Mouse (Mus musculus): ENCODE measurements around the gene Trp53rkb. TPM values are rescaled to one million over a fixed set of nuclear protein-coding genes. Genes with fewer than 3 reads are reported as not detected.
A peak's percentile ranks its signal among the peaks of the same experiment; 100 is the strongest.
"Not testable (repeated sequence)": the region's sequence is repeated elsewhere in the genome, so short reads cannot be mapped to it uniquely, and the experiment has no call there.

Trp53rkb gene
- polyA plus RNA-seq (2016; fragmentation: Nextera tagmentation; extraction: Ambion mirVana): 10.6 and 12.0 TPM in 2 replicates

GRCm38 (mm10) chr2:166792355-166792754 is at the start of gene Trp53rkb:
Gene Trp53rkb (plus strand): TSS chr2:166792531.
- 76% methylated on average over 5 of the region's 5 CpGs for WGBS
- H3K4me1 ChIP-seq: peaks cover 26% of the 10 kb centered on the region
- no peaks in the 10 kb centered on the region for H3K9me3 ChIP-seq
- H3K36me3 ChIP-seq (replicated peaks): peaks cover 19% of the 10 kb centered on the region
- H3K27ac ChIP-seq (replicated peaks): peak within 1 kb of the TSS; percentile 87
- peak within 1 kb of the TSS; percentile 86 for H3K4me3 ChIP-seq
- H3K27me3 ChIP-seq (replicated peaks; ENCODE audit: low read depth, poor library complexity, severe bottlenecking): no peaks in the 10 kb centered on the region; the same call in 1 of the 2 replicates
- no peak for DNase-seq (ENCODE audit: low spot score)

- no peaks in the 10 kb centered on the region for H3K36me3 ChIP-seq (replicated peaks)
- no peaks in the 10 kb centered on the region for H3K27me3 ChIP-seq (replicated peaks; ENCODE audit: low read depth, poor library complexity, severe bottlenecking)
- H3K4me3 ChIP-seq: no peak overlapping the region
- no peak for DNase-seq (ENCODE audit: low spot score)
- H3K27ac ChIP-seq (replicated peaks): peak overlapping the region; percentile 31; the same call in 1 of the 2 replicates
- 55% methylated on average over 4 of the region's 4 CpGs for WGBS
- peaks cover 32% of the 10 kb centered on the region for H3K4me1 ChIP-seq
- H3K9me3 ChIP-seq: no peaks in the 10 kb centered on the region
Measured at GRCm38 (mm10) chr2:166743504-166743903, 48.8 kb upstream of the Trp53rkb start.

- Histone ChIP-seq H3K27ac (replicated peaks) (no peak overlapping the region), H3K4me3 (no peak overlapping the region), H3K36me3 (replicated peaks) (no peaks in the 10 kb centered on the region), H3K4me1 (peaks cover 32% of the 10 kb centered on the region), H3K27me3 (replicated peaks; ENCODE audit: low read depth, poor library complexity, severe bottlenecking) (no peaks in the 10 kb centered on the region), H3K9me3 (no peaks in the 10 kb centered on the region)
- WGBS: 77% methylated on average over 7 of the region's 7 CpGs
- DNase-seq (ENCODE audit: low spot score): no peak
Measured at GRCm38 (mm10) chr2:166744433-166744832, 47.9 kb upstream of the Trp53rkb start.

GRCm38 (mm10) chr2:166745849-166746248 is 46.5 kb upstream of the Trp53rkb start:
- no peaks in the 10 kb centered on the region for H3K9me3 ChIP-seq
- H3K4me3 ChIP-seq: no peak overlapping the region
- H3K36me3 ChIP-seq (replicated peaks): no peaks in the 10 kb centered on the region
- H3K27ac ChIP-seq (replicated peaks): no peak overlapping the region
- H3K27me3 ChIP-seq (replicated peaks; ENCODE audit: low read depth, poor library complexity, severe bottlenecking): no peaks in the 10 kb centered on the region
- WGBS: 89% methylated on average over 9 of the region's 9 CpGs
- DNase-seq (ENCODE audit: low spot score): no peak
- H3K4me1 ChIP-seq: peaks cover 22% of the 10 kb centered on the region

- not testable (repeated sequence) for H3K27me3 ChIP-seq (replicated peaks; ENCODE audit: low read depth, poor library complexity, severe bottlenecking); H3K36me3 ChIP-seq (replicated peaks); H3K27ac ChIP-seq (replicated peaks); H3K9me3 ChIP-seq; DNase-seq (ENCODE audit: low spot score); H3K4me3 ChIP-seq
- H3K4me1 ChIP-seq: peaks cover 19% of the 10 kb centered on the region
- 59% methylated on average over 14 of the region's 14 CpGs for WGBS
Measured at GRCm38 (mm10) chr2:166746261-166746913, 45.9 kb upstream of the Trp53rkb start.

GRCm38 (mm10) chr2:166750620-166751191 is 41.6 kb upstream of the Trp53rkb start:
- Histone ChIP-seq H3K4me1 (peaks cover 13% of the 10 kb centered on the region), H3K36me3 (replicated peaks) (no peaks in the 10 kb centered on the region), H3K4me3 (no peak overlapping the region), H3K27me3 (replicated peaks; ENCODE audit: low read depth, poor library complexity, severe bottlenecking) (no peaks in the 10 kb centered on the region), H3K9me3 (no peaks in the 10 kb centered on the region), H3K27ac (replicated peaks) (no peak overlapping the region)
- WGBS: 87% methylated on average over 6 of the region's 6 CpGs
- DNase-seq (ENCODE audit: low spot score): no peak

GRCm38 (mm10) chr2:166754194-166754593 is 38.1 kb upstream of the Trp53rkb start:
- Histone ChIP-seq H3K27ac (replicated peaks) (no peak overlapping the region), H3K9me3 (no peaks in the 10 kb centered on the region), H3K36me3 (replicated peaks) (no peaks in the 10 kb centered on the region), H3K27me3 (replicated peaks; ENCODE audit: low read depth, poor library complexity, severe bottlenecking) (no peaks in the 10 kb centered on the region; the same call in 1 of the 2 replicates), H3K4me3 (no peak overlapping the region), H3K4me1 (peaks cover 24% of the 10 kb centered on the region)
- DNase-seq (ENCODE audit: low spot score): no peak
- WGBS: 81% methylated on average over 4 of the region's 4 CpGs

- H3K27ac ChIP-seq (replicated peaks): no peak overlapping the region
- no peak overlapping the region for H3K4me3 ChIP-seq
- H3K27me3 ChIP-seq (replicated peaks; ENCODE audit: low read depth, poor library complexity, severe bottlenecking): no peaks in the 10 kb centered on the region; the same call in 1 of the 2 replicates
- no peak for DNase-seq (ENCODE audit: low spot score)
- no peaks in the 10 kb centered on the region for H3K36me3 ChIP-seq (replicated peaks)
- peaks cover 24% of the 10 kb centered on the region for H3K4me1 ChIP-seq
- no peaks in the 10 kb centered on the region for H3K9me3 ChIP-seq
- WGBS: 88% methylated on average over 7 of the region's 7 CpGs
Measured at GRCm38 (mm10) chr2:166754760-166755159, 37.6 kb upstream of the Trp53rkb start.

- Histone ChIP-seq H3K27ac (replicated peaks) (no peak overlapping the region; the same call in 1 of the 2 replicates), H3K4me3 (no peak overlapping the region), H3K36me3 (replicated peaks) (no peaks in the 10 kb centered on the region), H3K4me1 (peaks cover 27% of the 10 kb centered on the region), H3K27me3 (replicated peaks; ENCODE audit: low read depth, poor library complexity, severe bottlenecking) (no peaks in the 10 kb centered on the region; the same call in 1 of the 2 replicates), H3K9me3 (no peaks in the 10 kb centered on the region)
- 34% methylated on average over 3 of the region's 3 CpGs for WGBS
- DNase-seq (ENCODE audit: low spot score): no peak
Measured at GRCm38 (mm10) chr2:166757969-166758368, 34.4 kb upstream of the Trp53rkb start.

GRCm38 (mm10) chr2:166764051-166764450 is 28.3 kb upstream of the Trp53rkb start:
- H3K4me3 ChIP-seq: no peak overlapping the region
- no peaks in the 10 kb centered on the region for H3K9me3 ChIP-seq
- 23% methylated on average over 5 of the region's 5 CpGs for WGBS
- H3K27ac ChIP-seq (replicated peaks): peak overlapping the region; percentile 80
- DNase-seq (ENCODE audit: low spot score): peak; percentile 49
- H3K4me1 ChIP-seq: peaks cover 19% of the 10 kb centered on the region
- H3K27me3 ChIP-seq (replicated peaks; ENCODE audit: low read depth, poor library complexity, severe bottlenecking): no peaks in the 10 kb centered on the region
- no peaks in the 10 kb centered on the region for H3K36me3 ChIP-seq (replicated peaks)

GRCm38 (mm10) chr2:166767591-166767990 is 24.7 kb upstream of the Trp53rkb start:
- peaks cover 21% of the 10 kb centered on the region for H3K4me1 ChIP-seq
- no peaks in the 10 kb centered on the region for H3K27me3 ChIP-seq (replicated peaks; ENCODE audit: low read depth, poor library complexity, severe bottlenecking)
- H3K27ac ChIP-seq (replicated peaks): no peak overlapping the region
- no peaks in the 10 kb centered on the region for H3K36me3 ChIP-seq (replicated peaks)
- no peaks in the 10 kb centered on the region for H3K9me3 ChIP-seq
- no peak overlapping the region for H3K4me3 ChIP-seq
- no peak for DNase-seq (ENCODE audit: low spot score)
- WGBS: 68% methylated on average over 9 of the region's 9 CpGs

- H3K36me3 ChIP-seq (replicated peaks): no peaks in the 10 kb centered on the region
- no peak for DNase-seq (ENCODE audit: low spot score)
- no peaks in the 10 kb centered on the region for H3K27me3 ChIP-seq (replicated peaks; ENCODE audit: low read depth, poor library complexity, severe bottlenecking)
- no peak overlapping the region for H3K27ac ChIP-seq (replicated peaks)
- peaks cover 13% of the 10 kb centered on the region; the same call in 1 of the 2 replicates for H3K4me1 ChIP-seq
- no peaks in the 10 kb centered on the region for H3K9me3 ChIP-seq
- no peak overlapping the region for H3K4me3 ChIP-seq
- 64% methylated on average over 11 of the region's 11 CpGs for WGBS
Measured at GRCm38 (mm10) chr2:166771396-166771795, 20.9 kb upstream of the Trp53rkb start.

GRCm38 (mm10) chr2:166773587-166773986 is 18.7 kb upstream of the Trp53rkb start:
- H3K27ac ChIP-seq (replicated peaks): 0 out of 2 replicates have a peak overlapping the region, but pooled peaks have one; percentile 48
- H3K4me1 ChIP-seq: peaks cover 18% of the 10 kb centered on the region
- no peak for DNase-seq (ENCODE audit: low spot score)
- no peak overlapping the region for H3K4me3 ChIP-seq
- H3K27me3 ChIP-seq (replicated peaks; ENCODE audit: low read depth, poor library complexity, severe bottlenecking): no peaks in the 10 kb centered on the region
- H3K9me3 ChIP-seq: no peaks in the 10 kb centered on the region
- H3K36me3 ChIP-seq (replicated peaks): no peaks in the 10 kb centered on the region
- 81% methylated on average over 10 of the region's 10 CpGs for WGBS
